Mouse (Mus musculus): Measurements from ENCODE around the gene Mt4. TPM values are rescaled to one million over a fixed set of nuclear protein-coding genes. Genes with fewer than 3 reads are reported as not detected.
A peak's percentile ranks its signal among the peaks of the same experiment; 100 is the strongest.

Gene Mt4
- total and polyA plus RNA-seq, 3 experiments: not detected

DNA sequence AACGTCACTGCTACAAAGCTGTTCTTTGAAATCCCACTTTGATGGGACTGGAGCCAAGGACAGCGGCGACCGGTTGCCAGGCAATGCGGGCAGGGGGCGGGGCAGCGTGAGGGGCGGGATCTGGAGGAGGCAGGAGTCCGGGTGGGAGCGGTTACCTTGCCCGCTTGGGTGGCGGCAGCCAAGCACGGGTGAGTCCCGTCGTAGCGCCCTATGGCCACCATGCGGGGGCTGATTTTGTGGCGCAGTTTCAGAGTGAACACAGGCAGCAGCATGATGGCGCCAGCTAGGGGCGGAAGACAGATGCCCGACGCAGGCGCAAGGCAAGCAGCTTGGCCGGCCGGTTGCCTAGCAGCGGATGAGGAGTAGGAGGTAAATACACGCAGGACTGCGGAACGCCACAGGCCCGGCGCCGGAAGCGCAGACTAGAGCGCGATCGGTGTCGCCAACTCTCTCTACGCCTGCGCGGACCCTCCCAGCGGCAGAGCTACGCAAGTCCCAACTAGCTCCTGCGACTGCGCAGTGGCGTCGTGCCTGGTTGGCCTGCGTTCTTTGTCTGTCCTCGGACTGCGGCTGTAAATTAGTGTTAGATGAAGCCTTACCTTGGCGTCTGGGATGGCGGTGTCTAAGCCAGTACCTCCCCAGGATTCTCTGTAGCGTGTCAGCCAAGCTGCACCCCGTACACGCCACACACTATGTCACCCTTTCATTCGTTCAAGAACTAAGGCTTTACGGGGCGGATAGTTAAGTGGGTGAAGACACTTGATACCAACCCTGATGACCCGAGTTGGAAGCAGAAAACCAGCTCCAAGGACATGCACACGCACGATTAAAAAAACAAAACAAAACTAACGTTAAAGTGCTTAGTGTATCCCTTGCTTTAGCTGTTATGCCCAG lies 38.7 kb upstream of the Mt4 start, which contains the start of gene Bbs2:
TSS of gene Bbs2 (minus strand) at position 848 of the 894 bp plus-strand sequence.
- Histone ChIP-seq H3K79me2 (ENCODE audit: control insufficient read depth, insufficient read depth, low read length, poor library complexity) (no peaks in the 10 kb centered on the region; the same call in 1 of the 2 replicates), H3K4me1 (ENCODE audit: control insufficient read depth in 1 of 2, insufficient read depth in 2 of 2, low read length in 2 of 2) (peaks cover 0 to 4% of the 10 kb centered on the region in 2 experiments; a peak in 2 of 4 replicates), H3K27ac (ENCODE audit: control insufficient read depth, low read depth, low read length) (peak within 1 kb of the TSS; percentile 82), H3K36me3 (ENCODE audit: control insufficient read depth in 1 of 2, insufficient read depth in 2 of 2, low read length in 2 of 2) (peaks cover 0 to 11% of the 10 kb centered on the region in 2 experiments; a peak in 2 of 4 replicates), H3K27me3 (ENCODE audit: control insufficient read depth in 1 of 2, insufficient read depth in 2 of 2, low read length in 2 of 2) (peaks cover 3 to 4% of the 10 kb centered on the region in 2 experiments; a peak in 3 of 4 replicates), H3K9me3 (replicated peaks; ENCODE audit: insufficient read depth, low read length) (no peaks in the 10 kb centered on the region), H3K4me3 (ENCODE audit: control insufficient read depth in 1 of 2, insufficient read depth in 1 of 2, low read depth in 2 of 2, low read length in 2 of 2) (peak within 1 kb of the TSS; percentile 74 to 87), H3K9ac (ENCODE audit: control insufficient read depth, low read depth, low read length, poor library complexity, severe bottlenecking) (peak within 1 kb of the TSS; percentile 78)
- DNase-seq (ENCODE audit: low read depth, low spot score): peak; percentile 99
- TF ChIP-seq CHD1 (IDR thresholded peaks at IDR 0.05; ENCODE audit: low read depth, low read length) (no peak), KAT2A (conservative IDR thresholded peaks at IDR 0.05; ENCODE audit: low read depth, low read length) (peak; percentile 74), RAD21 (IDR thresholded peaks at IDR 0.05; ENCODE audit: low read depth, low read length) (no peak), CHD2 (IDR thresholded peaks at IDR 0.05; ENCODE audit: low read length) (no peak), USF1 (IDR thresholded peaks at IDR 0.05; ENCODE audit: low read depth, low read length) (peak; percentile 35; the same call in 1 of the 2 replicates), ZC3H11A (IDR thresholded peaks at IDR 0.05; ENCODE audit: low read depth, low read length) (no peak), MXI1 (IDR thresholded peaks at IDR 0.05; ENCODE audit: low read depth, low read length) (peak; percentile 83), NELFE (IDR thresholded peaks at IDR 0.05; ENCODE audit: low read depth, low read length) (peak; percentile 97), MYC (IDR thresholded peaks at IDR 0.05; ENCODE audit: low read depth, low read length) (peak; percentile 62; the same call in 1 of the 2 replicates), JUND (IDR thresholded peaks at IDR 0.05; ENCODE audit: low read depth, low read length) (no peak), MAFK (IDR thresholded peaks at IDR 0.05; ENCODE audit: borderline replicate concordance, low read depth, low read length) (no peak), EP300 (IDR thresholded peaks at IDR 0.05; ENCODE audit: low read depth in 1 of 2, low read length in 2 of 2) (no peak), SIN3A (IDR thresholded peaks at IDR 0.05; ENCODE audit: low read length) (peak; percentile 92), MYB (IDR thresholded peaks at IDR 0.05; ENCODE audit: low read depth, low read length) (no peak), ZNF384 (IDR thresholded peaks at IDR 0.05; ENCODE audit: low read depth, low read length) (no peak), POLR2A (IDR thresholded peaks at IDR 0.05; ENCODE audit: control insufficient read depth in 1 of 2, insufficient read depth in 1 of 2, low read depth in 1 of 2, low read length in 2 of 2, poor library complexity in 1 of 2) (peak; percentile 81 to 99), MEF2A (IDR thresholded peaks at IDR 0.05; ENCODE audit: extremely low read depth, insufficient replicate concordance, low read depth, low read length, poor library complexity, severe bottlenecking) (no peak), ZKSCAN1 (IDR thresholded peaks at IDR 0.05; ENCODE audit: low read depth, low read length) (no peak), HCFC1 (IDR thresholded peaks at IDR 0.05; ENCODE audit: low read depth, low read length) (peak; percentile 89), GABPA (IDR thresholded peaks at IDR 0.05; ENCODE audit: low read depth, low read length) (no peak), SMC3 (IDR thresholded peaks at IDR 0.05; ENCODE audit: low read depth, low read length) (no peak), MAX (IDR thresholded peaks at IDR 0.05; ENCODE audit: low read length) (peak; percentile 70), UBTF (IDR thresholded peaks at IDR 0.05; ENCODE audit: borderline replicate concordance, insufficient read depth, low read depth, low read length) (no peak), CTCF (IDR thresholded peaks at IDR 0.05 in 2 of 3, conservative IDR thresholded peaks at IDR 0.05 in 1 of 3; ENCODE audit: control insufficient read depth in 1 of 3, insufficient read depth in 1 of 3, low read depth in 2 of 3, low read length in 3 of 3, poor library complexity in 1 of 3, severe bottlenecking in 1 of 3) (peak in 1 of 3 experiments; percentile 11; a peak in 1 of 6 replicates), USF2 (IDR thresholded peaks at IDR 0.05; ENCODE audit: borderline replicate concordance in 1 of 2, insufficient read depth in 1 of 2, low read depth in 1 of 2, low read length in 2 of 2) (no peak), RCOR1 (IDR thresholded peaks at IDR 0.05; ENCODE audit: low read depth, low read length) (no peak), NRF1 (IDR thresholded peaks at IDR 0.05; ENCODE audit: insufficient read depth, low read depth, low read length, poor library complexity, severe bottlenecking) (peak; percentile 98), ETS1 (IDR thresholded peaks at IDR 0.05; ENCODE audit: low read depth, low read length) (peak; percentile 43; the same call in 1 of the 2 replicates), TBP (IDR thresholded peaks at IDR 0.05; ENCODE audit: low read depth, low read length) (peak; percentile 87), BHLHE40 (IDR thresholded peaks at IDR 0.05; ENCODE audit: borderline replicate concordance, low read depth, low read length) (no peak), E2F4 (IDR thresholded peaks at IDR 0.05; ENCODE audit: borderline replicate concordance, low read depth, low read length) (peak; percentile 48; the same call in 1 of the 2 replicates), ZMIZ1 (IDR thresholded peaks at IDR 0.05; ENCODE audit: low read depth, low read length) (peak; percentile 97), GATA1 (IDR thresholded peaks at IDR 0.05; ENCODE audit: low read depth, low read length) (no peak), ELF1 (IDR thresholded peaks at IDR 0.05; ENCODE audit: low read depth, low read length) (peak; percentile 92), MAZ (IDR thresholded peaks at IDR 0.05; ENCODE audit: low read depth, low read length) (peak; percentile 64; the same call in 1 of the 2 replicates)

Measured in MEL (cell line).